Mouse (Mus musculus) embryonic facial prominence, embryonic 11.5 days (tissue): ENCODE measurements around the gene Pon3. TPM values are rescaled to one million over a fixed set of nuclear protein-coding genes. Genes with fewer than 3 reads are reported as not detected.

Source experiments
- ATAC-seq: fragments of 200-750 bp; cut with Nextera tagmentation; replicated peaks from 2 replicates; pipeline ENCODE4 v1.8.0; 2017; ENCODE audit warnings: low read depth; ENCODE audit not compliant: insufficient number of reproducible peaks, low FRiP score, low TSS enrichment
- DNase-seq: peaks from one replicate; pipeline ENCODE4 v3.0.0-alpha.2; 2015; ENCODE audit warnings: low spot score
- H3K27ac ChIP-seq: fragments of 300-500 bp; sonication (generic); replicated peaks from 2 replicates; pipeline ENCODE4 v1.5.1; 2014; ENCODE audit warnings: mild to moderate bottlenecking, low read depth, low read length, control low read depth
- H3K27me3 ChIP-seq: fragments of 300-500 bp; sonication (generic); 2 replicates; pipeline ENCODE4 v1.6.1; 2014; ENCODE audit warnings: mild to moderate bottlenecking, low read length, moderate library complexity, mixed read lengths; ENCODE audit not compliant: control insufficient read depth, insufficient read depth
- H3K36me3 ChIP-seq: fragments of 300-500 bp; sonication (generic); replicated peaks from 2 replicates; pipeline ENCODE4 v1.6.1; 2014; ENCODE audit warnings: low read depth, mild to moderate bottlenecking, low read length, moderate library complexity, mixed read lengths; ENCODE audit not compliant: control insufficient read depth, insufficient read depth
- H3K4me1 ChIP-seq: fragments of 300-500 bp; sonication (generic); 2 replicates; pipeline ENCODE4 v1.6.1; 2014; ENCODE audit warnings: low read length, mixed read lengths; ENCODE audit not compliant: control insufficient read depth, insufficient read depth
- H3K4me2 ChIP-seq: fragments of 300-500 bp; sonication (generic); 2 replicates; pipeline ENCODE4 v1.6.1; 2014; ENCODE audit warnings: low read depth, mild to moderate bottlenecking, control low read depth, low read length, moderate library complexity
- H3K4me3 ChIP-seq: fragments of 300-500 bp; sonication (generic); 2 replicates; pipeline ENCODE4 v1.5.1; 2014; ENCODE audit warnings: low read depth, low read length, control low read depth
- H3K9ac ChIP-seq: fragments of 300-500 bp; sonication (generic); replicated peaks from 2 replicates; pipeline ENCODE4 v1.6.1; 2014; ENCODE audit warnings: mild to moderate bottlenecking, control low read depth, low read length
- H3K9me3 ChIP-seq: fragments of 300-500 bp; sonication (generic); replicated peaks from 2 replicates; pipeline ENCODE4 v1.6.1; 2016; ENCODE audit warnings: mild to moderate bottlenecking, low read length, inconsistent platforms, mixed read lengths; ENCODE audit not compliant: control insufficient read depth
- WGBS: fragments of 180-500 bp; shearing (Covaris S2); extraction: QIAGEN DNeasy Blood & Tissue Kit; methylation state at CpG from one replicate; pipeline ENCODE4 v1.1.7; 2014; 5-methylcytosine and 5-hydroxymethylcytosine counted together
- polyA plus RNA-seq: library from polyadenylated mRNA; unstranded; fragments of >200 nt; fragmentation: Nextera tagmentation; extraction: Ambion mirVana; gene quantifications from 2 replicates; pipeline ENCODE4 v1.2.1, GENCODE M21; 2014

The Pon3 gene
- polyA plus RNA-seq, 1 experiment from 2014 or later = 4.2 TPM

- DNase-seq = no peak
- Histone ChIP-seq H3K4me2 (no peak overlapping the region), H3K4me1 (no peaks in the 10 kb centered on the region), H3K4me3 (no peak overlapping the region), H3K36me3 (no peaks in the 10 kb centered on the region), H3K27me3 (no peaks in the 10 kb centered on the region), H3K9ac (no peak overlapping the region), H3K27ac (no peak overlapping the region), H3K9me3 (no peaks in the 10 kb centered on the region)
- no peak for ATAC-seq
- 91% methylated on average over 4 of the region's 4 CpGs for WGBS
Observed at GRCm38 (mm10) chr6:5218190-5218589, 37.9 kb downstream of the Pon3 start.

GRCm38 (mm10) chr6:5207817-5208216, 48.3 kb downstream of the Pon3 start:
- Histone ChIP-seq H3K9me3 (no peaks in the 10 kb centered on the region), H3K4me1 (no peaks in the 10 kb centered on the region), H3K4me2 (no peak overlapping the region), H3K27ac (no peak overlapping the region), H3K9ac (no peak overlapping the region), H3K4me3 (no peak overlapping the region), H3K27me3 (no peaks in the 10 kb centered on the region), H3K36me3 (no peaks in the 10 kb centered on the region)
- WGBS = 98% methylated on average over 2 of the region's 2 CpGs
- DNase-seq (no peak), ATAC-seq (no peak)

- Histone ChIP-seq H3K9ac (no peak overlapping the region), H3K4me1 (no peaks in the 10 kb centered on the region), H3K4me3 (no peak overlapping the region), H3K27me3 (no peaks in the 10 kb centered on the region), H3K4me2 (no peak overlapping the region), H3K27ac (no peak overlapping the region), H3K36me3 (no peaks in the 10 kb centered on the region), H3K9me3 (no peaks in the 10 kb centered on the region)
- DNase-seq (no peak), ATAC-seq (no peak)
- 87% methylated on average over 3 of the region's 3 CpGs for WGBS
Observed at GRCm38 (mm10) chr6:5199916-5200315, 56.2 kb downstream of the Pon3 start.

- H3K4me1 ChIP-seq = no peaks in the 10 kb centered on the region
- no peak overlapping the region for H3K4me3 ChIP-seq
- H3K36me3 ChIP-seq = no peaks in the 10 kb centered on the region
- DNase-seq (no peak), ATAC-seq (no peak)
- H3K4me2 ChIP-seq = no peak overlapping the region
- no peak overlapping the region for H3K9ac ChIP-seq
- H3K9me3 ChIP-seq = no peaks in the 10 kb centered on the region
- no peaks in the 10 kb centered on the region for H3K27me3 ChIP-seq
- 87% methylated on average over 8 of the region's 8 CpGs for WGBS
- H3K27ac ChIP-seq = no peak overlapping the region
Observed at GRCm38 (mm10) chr6:5199376-5199905, 56.6 kb downstream of the Pon3 start.

GRCm38 (mm10) chr6:5198590-5198989, 57.5 kb downstream of the Pon3 start:
- H3K9me3 ChIP-seq = no peaks in the 10 kb centered on the region
- H3K9ac ChIP-seq = no peak overlapping the region
- H3K4me1 ChIP-seq = no peaks in the 10 kb centered on the region
- no peak overlapping the region for H3K4me3 ChIP-seq
- H3K27me3 ChIP-seq = no peaks in the 10 kb centered on the region
- H3K27ac ChIP-seq = no peak overlapping the region
- 90% methylated on average over 5 of the region's 5 CpGs for WGBS
- DNase-seq (no peak), ATAC-seq (no peak)
- no peak overlapping the region for H3K4me2 ChIP-seq
- no peaks in the 10 kb centered on the region for H3K36me3 ChIP-seq

GRCm38 (mm10) chr6:5193693-5194092, 62.4 kb downstream of the Pon3 start, which contains the start of gene Pon1:
Gene Pon1, minus strand, starts transcription at chr6:5193946.
- no peak within 1 kb of the TSS for H3K4me3 ChIP-seq
- H3K4me2 ChIP-seq = no peak within 1 kb of the TSS
- H3K9ac ChIP-seq = no peak within 1 kb of the TSS
- H3K27me3 ChIP-seq = no peaks in the 10 kb centered on the region
- H3K4me1 ChIP-seq = no peaks in the 10 kb centered on the region
- no peaks in the 10 kb centered on the region for H3K36me3 ChIP-seq
- no peak within 1 kb of the TSS for H3K27ac ChIP-seq
- DNase-seq (no peak), ATAC-seq (no peak)
- WGBS = 33% methylated on average over 5 of the region's 5 CpGs
- H3K9me3 ChIP-seq = no peaks in the 10 kb centered on the region

DNA sequence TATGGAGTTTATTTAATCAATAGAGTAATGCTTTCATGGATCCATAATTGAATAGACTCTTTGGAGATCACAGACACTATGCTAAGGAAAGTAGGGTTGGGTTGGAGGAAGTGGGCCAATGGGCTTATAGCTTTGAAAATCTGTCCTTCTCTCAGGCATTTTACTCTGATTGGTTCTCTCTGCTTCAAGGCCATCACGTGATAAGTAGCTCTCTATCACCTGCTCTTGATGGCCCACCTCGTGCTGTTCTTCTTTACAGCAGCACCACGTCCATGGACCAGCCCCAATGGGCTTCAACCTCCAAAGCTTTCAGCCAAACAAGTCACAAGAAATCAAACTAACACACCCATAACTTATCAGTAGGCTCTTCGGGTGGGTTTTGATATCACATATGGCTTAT, 65.3 kb downstream of the Pon3 start:
- H3K4me2 ChIP-seq = no peak overlapping the region
- no peak for ATAC-seq
- 83% methylated on average over 4 of the region's 4 CpGs for WGBS

DNA sequence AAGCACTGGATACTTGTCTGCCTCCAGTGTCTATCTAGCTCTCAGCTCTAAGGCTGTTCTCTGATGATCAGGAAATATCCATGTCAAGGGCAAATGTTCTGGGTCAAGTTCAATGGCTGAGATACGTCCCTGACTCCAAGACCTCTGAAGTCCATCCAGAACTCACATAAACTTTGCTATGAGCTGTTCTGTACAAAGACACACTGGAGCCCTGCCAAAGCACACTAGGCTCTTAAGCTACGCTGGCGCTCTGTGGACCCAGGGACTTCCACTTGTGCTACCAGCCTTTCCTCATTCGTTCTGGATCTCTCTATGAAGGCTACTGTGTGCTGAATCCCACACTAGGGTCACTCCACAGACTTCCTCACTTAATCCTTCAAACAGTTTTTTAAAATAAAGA, 66.6 kb downstream of the Pon3 start:
- DNase-seq (no peak), ATAC-seq (no peak)
- Histone ChIP-seq H3K36me3 (no peaks in the 10 kb centered on the region), H3K27ac (no peak overlapping the region), H3K27me3 (no peaks in the 10 kb centered on the region), H3K9me3 (no peaks in the 10 kb centered on the region), H3K4me1 (no peaks in the 10 kb centered on the region), H3K9ac (no peak overlapping the region), H3K4me3 (no peak overlapping the region), H3K4me2 (no peak overlapping the region)
- WGBS = 73% methylated on average over 4 of the region's 4 CpGs

More for the DNA sequence above, 65.3 kb downstream of the Pon3 start:
- H3K36me3 ChIP-seq = no peaks in the 10 kb centered on the region
- DNase-seq = no peak
- no peaks in the 10 kb centered on the region for H3K27me3 ChIP-seq
- no peak overlapping the region for H3K9ac ChIP-seq
- no peak overlapping the region for H3K4me3 ChIP-seq
- H3K4me1 ChIP-seq = no peaks in the 10 kb centered on the region
- no peaks in the 10 kb centered on the region for H3K9me3 ChIP-seq
- no peak overlapping the region for H3K27ac ChIP-seq
